Mouse (Mus musculus): ENCODE data around the gene Cep89.

GRCm38 (mm10) chr7:35460971-35461370, 64.1 kb downstream of the Cep89 start:
- TF ChIP-seq CTCF (IDR thresholded peaks at IDR 0.05; ENCODE audit: low read depth, low read length) (no peak), TAL1 (conservative IDR thresholded peaks at IDR 0.05; ENCODE audit: low read depth, low read length) (no peak)

Measured in G1E (cell line).